Mouse (Mus musculus) lung, postnatal 36 days (tissue): ENCODE measurements at regions not wholly inside any gene's neighbourhood (a gene's known extent, or its start where the extent isn't known, plus 50 kb on each side); places are given as distances from the start of the nearest gene placed in this dataset.
A peak's percentile ranks its signal among the peaks of the same experiment; 100 is the strongest.

Experiments
- DNase-seq: peaks from one replicate; pipeline ENCODE4 v3.0.0; 2022; ENCODE audit warnings: mixed read lengths

GRCm38 (mm10) chr13:28750949-28751692, 202.4 kb downstream of the Sox4 start:
- peak; percentile 75 for DNase-seq

- peak; percentile 47 for DNase-seq
These were observed 213.3 kb downstream of the Sox4 start for GRCm38 (mm10) chr13:28740158-28740670.

GRCm38 (mm10) chr13:28738160-28739100, 215.1 kb downstream of the Sox4 start:
- peak; percentile 84 for DNase-seq

GRCm38 (mm10) chr13:28732475-28732874, 221.0 kb downstream of the Sox4 start:
- no peak for DNase-seq

GRCm38 (mm10) chr13:28732036-28732435, 221.5 kb downstream of the Sox4 start:
- DNase-seq, result no peak

- no peak for DNase-seq
These were observed 223.4 kb downstream of the Sox4 start for GRCm38 (mm10) chr13:28730059-28730580.

GRCm38 (mm10) chr13:28728768-28729167, 224.7 kb downstream of the Sox4 start:
- no peak for DNase-seq

GRCm38 (mm10) chr13:28724300-28724699, 229.2 kb downstream of the Sox4 start:
- DNase-seq, result peak; percentile 71

GRCm38 (mm10) chr13:28722074-28722473, 231.4 kb downstream of the Sox4 start:
- no peak for DNase-seq

- DNase-seq, result no peak
These were observed 231.9 kb downstream of the Sox4 start for GRCm38 (mm10) chr13:28721548-28721981.

GRCm38 (mm10) chr13:28720639-28721239, 232.8 kb downstream of the Sox4 start:
- peak; percentile 15 for DNase-seq

GRCm38 (mm10) chr13:28720169-28720568, 233.3 kb downstream of the Sox4 start:
- DNase-seq, result no peak

- no peak for DNase-seq
These were observed 234.6 kb downstream of the Sox4 start for GRCm38 (mm10) chr13:28718868-28719265.

GRCm38 (mm10) chr13:28718169-28718867, 235.2 kb downstream of the Sox4 start:
- DNase-seq, result peak; percentile 16

- DNase-seq, result no peak
These were observed 236.1 kb downstream of the Sox4 start for GRCm38 (mm10) chr13:28717404-28717803.

- DNase-seq, result no peak
These were observed 243.5 kb downstream of the Sox4 start for GRCm38 (mm10) chr13:28709966-28710365.

- no peak for DNase-seq
These were observed 252.2 kb downstream of the Sox4 start for GRCm38 (mm10) chr13:28701309-28701708.

- no peak for DNase-seq
These were observed 253.4 kb downstream of the Sox4 start for GRCm38 (mm10) chr13:28700081-28700480.

- no peak for DNase-seq
These were observed 254.0 kb downstream of the Sox4 start for GRCm38 (mm10) chr13:28699490-28700032.

- DNase-seq, result no peak
These were observed 255.5 kb downstream of the Sox4 start for GRCm38 (mm10) chr13:28697796-28698678.

GRCm38 (mm10) chr13:28693078-28693477, 260.4 kb downstream of the Sox4 start:
- no peak for DNase-seq
